Mouse (Mus musculus): ENCODE results near the gene Tspan32. TPM values are rescaled to one million over a fixed set of nuclear protein-coding genes. Genes with fewer than 3 reads are reported as not detected.

Tspan32 gene
- polyA plus RNA-seq, 1 experiment = 59.5 TPM

DNA sequence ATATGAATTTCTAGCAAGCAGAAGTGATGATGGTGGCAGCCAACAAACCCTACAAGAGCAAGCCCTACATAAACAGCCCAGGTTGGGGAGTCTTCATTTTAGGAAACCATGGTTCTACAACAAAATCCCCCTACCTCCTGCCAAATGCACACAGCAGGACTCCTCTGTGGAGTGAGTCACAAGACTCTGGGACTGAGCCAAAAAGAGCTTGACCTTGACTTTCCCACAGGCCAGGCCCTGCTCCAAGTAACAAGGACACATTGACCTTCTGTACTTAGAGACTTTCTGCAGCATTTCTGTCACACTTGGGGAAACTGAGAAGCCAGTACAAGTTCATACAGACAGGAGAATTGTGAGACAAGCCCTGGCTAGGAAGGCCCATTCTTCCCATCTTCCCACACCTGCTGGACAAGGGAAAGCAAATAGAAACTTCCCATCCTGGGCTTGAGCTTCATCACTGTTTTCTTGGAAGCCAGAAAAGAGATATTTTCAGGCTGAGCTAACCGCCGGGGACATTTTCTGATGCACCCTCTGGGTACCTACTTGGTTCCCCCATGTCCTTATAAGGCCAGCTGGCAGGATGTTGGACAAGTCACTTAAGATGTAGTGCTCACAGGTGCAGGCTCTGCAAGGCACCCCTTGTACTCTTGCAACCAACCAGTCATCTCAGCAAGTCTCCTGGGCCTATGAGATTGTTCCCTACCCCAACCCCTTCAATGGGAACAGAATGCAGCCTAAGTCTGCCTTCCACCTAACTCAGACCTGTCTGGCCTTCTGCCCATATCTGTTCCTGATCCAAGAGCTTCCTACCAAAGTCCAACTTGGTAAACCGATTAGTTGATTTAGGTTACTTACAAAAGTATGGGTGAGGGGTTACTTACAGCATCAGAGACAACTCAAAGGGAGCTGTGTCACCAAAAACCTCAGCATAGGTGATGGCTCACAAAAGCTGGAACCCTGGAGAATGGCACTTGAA is 45.3 kb downstream of the Tspan32 start:
- no peak overlapping the region for H3ac ChIP-seq (ENCODE audit: control insufficient read depth, insufficient read length)
- TF ChIP-seq SRF (IDR thresholded peaks at IDR 0.05; ENCODE audit: control insufficient read depth, insufficient read length, low read depth) (peak; percentile 43), MYOD1 (IDR thresholded peaks at IDR 0.05; ENCODE audit: control insufficient read depth in 1 of 3, insufficient read length in 2 of 3, low read depth in 2 of 3) (peak in 1 of 3 experiments; percentile 39), USF1 (IDR thresholded peaks at IDR 0.05; ENCODE audit: low read depth) (no peak), MAX (IDR thresholded peaks at IDR 0.05; ENCODE audit: low read depth) (no peak), E2F4 (IDR thresholded peaks at IDR 0.05; ENCODE audit: insufficient read depth) (no peak), REST (IDR thresholded peaks at IDR 0.05; ENCODE audit: insufficient read depth, insufficient read length) (no peak)
- H3K4me3 ChIP-seq = no peak overlapping the region
- no peaks in the 10 kb centered on the region for H3K27me3 ChIP-seq (ENCODE audit: control insufficient read depth, insufficient read depth, insufficient read length)
- peak overlapping the region; percentile 24 for H3K4me2 ChIP-seq (ENCODE audit: low read depth)
- peaks cover 23% of the 10 kb centered on the region for H3K79me2 ChIP-seq (ENCODE audit: control insufficient read depth, insufficient read depth)
- no peaks in the 10 kb centered on the region for H3K36me3 ChIP-seq (ENCODE audit: control insufficient read depth, insufficient read depth)

DNA sequence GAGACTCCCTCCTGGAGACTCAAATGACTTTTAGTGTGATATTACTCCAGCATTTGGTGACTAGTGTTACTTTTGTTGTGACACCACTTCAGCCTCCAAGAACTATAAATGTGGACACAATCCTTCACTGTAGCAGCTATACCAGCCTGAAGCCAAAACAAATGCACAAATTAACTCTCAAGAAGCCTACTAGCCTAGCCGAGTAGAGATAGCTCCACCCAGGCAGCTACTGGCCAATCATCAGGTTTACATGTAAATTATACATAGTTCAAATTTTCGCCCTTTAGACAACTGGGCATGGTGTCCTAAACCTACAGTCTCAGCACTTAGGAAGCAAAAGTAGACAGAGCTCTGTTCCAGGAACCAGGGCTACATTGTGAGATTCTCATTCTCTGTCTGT is 46.5 kb downstream of the Tspan32 start:
- Histone ChIP-seq H3K27me3 (ENCODE audit: control insufficient read depth, insufficient read depth, insufficient read length) (no peaks in the 10 kb centered on the region), H3K79me2 (ENCODE audit: control insufficient read depth, insufficient read depth) (peaks cover 35% of the 10 kb centered on the region), H3ac (ENCODE audit: control insufficient read depth, insufficient read length) (no peak overlapping the region), H3K4me2 (ENCODE audit: low read depth) (no peak overlapping the region), H3K4me3 (no peak overlapping the region), H3K36me3 (ENCODE audit: control insufficient read depth, insufficient read depth) (no peaks in the 10 kb centered on the region)
- TF ChIP-seq POLR2AphosphoS2 (IDR thresholded peaks at IDR 0.05; ENCODE audit: insufficient read length, low read depth) (no peak), USF1 (IDR thresholded peaks at IDR 0.05; ENCODE audit: low read depth) (no peak), E2F4 (IDR thresholded peaks at IDR 0.05; ENCODE audit: insufficient read depth) (no peak), MYOD1 (IDR thresholded peaks at IDR 0.05; ENCODE audit: control insufficient read depth in 1 of 3, insufficient read length in 2 of 3, low read depth in 2 of 3) (no peak), MYOG (IDR thresholded peaks at IDR 0.05; ENCODE audit: control insufficient read depth in 1 of 3, insufficient read depth in 1 of 3, insufficient read length in 2 of 3, low read depth in 2 of 3) (no peak), SRF (IDR thresholded peaks at IDR 0.05; ENCODE audit: control insufficient read depth, insufficient read length, low read depth) (no peak), POLR2A (IDR thresholded peaks at IDR 0.05; ENCODE audit: insufficient read length, low read depth) (no peak), TCF3 (IDR thresholded peaks at IDR 0.05; ENCODE audit: insufficient read length, low read depth) (no peak)

DNA sequence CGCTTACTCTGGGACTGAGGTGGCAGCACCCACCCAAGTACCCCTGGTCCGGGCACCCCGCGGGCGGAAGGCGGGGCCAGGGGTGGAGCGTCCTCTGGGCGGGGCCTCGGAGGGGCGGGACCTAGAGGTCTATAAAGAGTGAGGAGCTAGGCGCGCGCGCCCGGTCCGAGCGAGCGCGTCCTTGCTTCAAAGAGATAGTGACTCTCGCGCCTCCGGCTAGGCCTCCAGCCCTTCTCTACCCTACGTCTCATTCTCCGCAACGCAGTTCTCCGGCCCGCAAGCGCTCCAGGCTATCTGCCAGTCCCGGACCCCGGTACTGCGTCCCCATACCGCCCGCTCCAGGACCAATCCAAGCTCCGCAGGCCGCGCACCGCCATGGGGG is 47.8 kb downstream of the Tspan32 start, which contains the start of gene Cd81:
TSS of gene Cd81 (plus strand) at position 114 of the 382 bp plus-strand sequence.
- Histone ChIP-seq H3K27me3 (ENCODE audit: control insufficient read depth, insufficient read depth, insufficient read length) (no peaks in the 10 kb centered on the region), H3K4me3 (peak within 1 kb of the TSS; percentile 99), H3K36me3 (ENCODE audit: control insufficient read depth, insufficient read depth) (peaks cover 4% of the 10 kb centered on the region), H3ac (ENCODE audit: control insufficient read depth, insufficient read length) (peak within 1 kb of the TSS; percentile 95), H3K79me2 (ENCODE audit: control insufficient read depth, insufficient read depth) (peaks cover 48% of the 10 kb centered on the region), H3K4me2 (ENCODE audit: low read depth) (peak within 1 kb of the TSS; percentile 99)
- peak; percentile 95 for TF ChIP-seq POLR2AphosphoS2 (IDR thresholded peaks at IDR 0.05; ENCODE audit: insufficient read length, low read depth)
- TF ChIP-seq USF1 (IDR thresholded peaks at IDR 0.05; ENCODE audit: low read depth) = no peak
- TF ChIP-seq CEBPB (IDR thresholded peaks at IDR 0.05; ENCODE audit: insufficient read depth, poor library complexity, severe bottlenecking) = no peak
- no peak for TF ChIP-seq SRF (IDR thresholded peaks at IDR 0.05; ENCODE audit: control insufficient read depth, insufficient read length, low read depth)
- peak; percentile 94 for TF ChIP-seq POLR2A (IDR thresholded peaks at IDR 0.05; ENCODE audit: insufficient read length, low read depth)
- TF ChIP-seq TCF3 (IDR thresholded peaks at IDR 0.05; ENCODE audit: insufficient read length, low read depth) = no peak
- TF ChIP-seq TCF12 (IDR thresholded peaks at IDR 0.05; ENCODE audit: insufficient read depth, poor library complexity, severe bottlenecking) = no peak
- TF ChIP-seq E2F4 (IDR thresholded peaks at IDR 0.05; ENCODE audit: insufficient read depth) = no peak
- TF ChIP-seq MAX (IDR thresholded peaks at IDR 0.05; ENCODE audit: low read depth) = no peak

DNA sequence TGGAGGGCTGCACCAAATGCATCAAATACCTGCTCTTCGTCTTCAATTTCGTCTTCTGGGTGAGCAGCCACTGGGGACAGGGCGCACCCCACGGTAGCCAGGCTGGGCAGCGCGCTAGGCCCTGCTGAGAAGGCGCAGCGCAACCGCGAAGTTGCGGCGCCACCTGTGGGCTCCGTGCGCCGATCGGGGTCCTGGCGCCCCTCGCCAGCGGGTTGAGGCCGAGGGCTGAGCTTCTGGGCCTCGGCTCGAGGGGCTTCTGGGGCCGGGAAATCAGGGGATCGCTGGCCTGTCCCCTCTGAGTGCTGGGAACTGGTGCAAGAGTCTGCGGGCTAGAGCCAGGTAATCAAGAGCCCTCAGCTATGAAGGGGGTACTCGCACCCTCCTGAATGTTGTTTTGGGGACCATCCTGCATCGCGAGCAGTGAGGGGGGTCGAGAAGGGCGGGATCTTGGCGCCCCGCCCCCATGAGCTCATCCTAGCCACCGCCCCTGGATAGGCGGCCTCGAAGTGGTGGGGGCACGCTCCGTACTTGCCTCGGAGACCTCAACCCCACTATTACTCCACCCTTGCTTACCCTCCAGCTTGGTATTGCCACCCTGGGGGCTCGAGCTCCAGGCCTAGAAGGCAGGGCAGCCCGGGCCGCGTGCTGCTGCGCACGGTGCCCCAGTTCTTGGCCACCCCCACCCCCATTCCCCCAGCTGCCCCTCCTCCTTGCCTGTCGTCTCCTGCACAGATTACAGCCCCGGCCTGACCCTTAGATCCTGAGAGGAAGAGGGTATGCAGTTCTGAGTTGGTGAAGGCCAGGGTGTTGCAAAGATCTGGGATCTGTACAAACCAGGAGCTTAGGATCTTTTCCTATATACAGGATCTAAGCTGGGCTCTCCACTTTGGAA is 48.4 kb downstream of the Tspan32 start:
- Histone ChIP-seq H3K4me3 (peak overlapping the region; percentile 99), H3ac (ENCODE audit: control insufficient read depth, insufficient read length) (peak overlapping the region; percentile 95), H3K79me2 (ENCODE audit: control insufficient read depth, insufficient read depth) (peaks cover 54% of the 10 kb centered on the region), H3K4me2 (ENCODE audit: low read depth) (peak overlapping the region; percentile 99), H3K36me3 (ENCODE audit: control insufficient read depth, insufficient read depth) (peaks cover 5% of the 10 kb centered on the region), H3K27me3 (ENCODE audit: control insufficient read depth, insufficient read depth, insufficient read length) (no peaks in the 10 kb centered on the region)
- TF ChIP-seq SRF (IDR thresholded peaks at IDR 0.05; ENCODE audit: control insufficient read depth, insufficient read length, low read depth) (no peak), E2F4 (IDR thresholded peaks at IDR 0.05; ENCODE audit: insufficient read depth) (no peak), POLR2AphosphoS2 (IDR thresholded peaks at IDR 0.05; ENCODE audit: insufficient read length, low read depth) (peak; percentile 82), TCF3 (IDR thresholded peaks at IDR 0.05; ENCODE audit: insufficient read length, low read depth) (no peak), MYOD1 (IDR thresholded peaks at IDR 0.05; ENCODE audit: control insufficient read depth in 1 of 3, insufficient read length in 2 of 3, low read depth in 2 of 3) (peak in 1 of 3 experiments; percentile 39), POLR2A (IDR thresholded peaks at IDR 0.05; ENCODE audit: insufficient read length, low read depth) (peak; percentile 62), MAX (IDR thresholded peaks at IDR 0.05; ENCODE audit: low read depth) (no peak)
